Mouse (Mus musculus) embryo, embryonic 9.5 days (tissue): ENCODE results near the gene Klhl6.
A peak's percentile ranks its signal among the peaks of the same experiment; 100 is the strongest.
"Not testable (repeated sequence)": the region's sequence is repeated elsewhere in the genome, so short reads cannot be mapped to it uniquely, and the experiment has no call there.

Source experiments
- DNase-seq: peaks from one replicate; pipeline ENCODE4 v3.0.0-alpha.2; 2017; ENCODE audit errors: extremely low spot score

Gene Klhl6

DNA sequence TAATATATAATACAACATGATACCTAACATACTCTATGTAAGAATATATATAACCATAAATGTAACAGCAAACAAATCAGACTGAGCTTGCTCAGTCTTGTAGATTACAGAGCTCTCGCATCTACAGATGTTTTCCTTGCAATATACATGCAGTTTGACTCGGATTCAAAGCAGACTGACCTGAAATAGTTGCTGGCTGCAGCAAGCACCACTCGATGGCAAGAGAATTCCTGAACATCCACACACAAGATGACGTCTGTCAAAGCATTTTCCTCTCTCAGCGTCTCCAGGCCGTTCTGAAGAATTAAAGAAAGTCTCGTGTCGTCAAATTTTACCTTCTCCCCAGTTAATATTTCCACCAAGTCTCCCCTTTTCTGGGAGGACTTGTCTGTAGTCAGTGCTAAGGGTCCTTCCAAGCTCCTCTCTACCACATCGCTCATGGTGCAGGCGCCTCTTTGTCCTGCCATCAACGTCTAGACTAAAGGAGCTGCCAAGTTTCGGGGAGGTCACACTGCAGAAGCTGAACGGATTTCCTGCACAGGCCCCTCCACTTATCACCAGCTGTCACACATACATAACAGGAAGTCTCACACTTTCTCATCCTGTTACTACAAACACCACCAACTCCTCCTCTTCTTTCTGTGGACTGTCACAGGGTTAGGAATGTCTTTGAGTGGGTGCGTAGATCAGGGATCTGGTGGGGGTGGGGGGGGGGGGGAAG lies at the start of gene Klhl6:
TSS of gene Klhl6 (minus strand) at position 501 of the 721 bp plus-strand sequence.
- peak; percentile 12 for DNase-seq

DNA sequence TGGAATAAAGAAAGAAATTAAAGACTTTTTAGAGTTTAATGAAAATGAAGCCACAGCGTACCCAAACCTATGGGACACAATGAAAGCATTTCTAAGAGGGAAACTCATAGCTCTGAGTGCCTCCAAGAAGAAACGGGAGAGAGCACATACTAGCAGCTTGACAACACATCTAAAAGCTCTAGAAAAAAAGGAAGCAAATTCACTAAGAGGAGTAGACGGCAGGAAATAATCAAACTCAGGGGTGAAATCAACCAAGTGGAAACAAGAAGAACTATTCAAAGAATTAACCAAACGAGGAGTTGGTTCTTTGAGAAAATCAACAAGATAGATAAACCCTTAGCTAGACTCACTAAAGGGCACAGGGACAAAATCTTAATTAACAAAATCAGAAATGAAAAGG lies 44.4 kb upstream of the Klhl6 start:
- not testable (repeated sequence) for DNase-seq

DNA sequence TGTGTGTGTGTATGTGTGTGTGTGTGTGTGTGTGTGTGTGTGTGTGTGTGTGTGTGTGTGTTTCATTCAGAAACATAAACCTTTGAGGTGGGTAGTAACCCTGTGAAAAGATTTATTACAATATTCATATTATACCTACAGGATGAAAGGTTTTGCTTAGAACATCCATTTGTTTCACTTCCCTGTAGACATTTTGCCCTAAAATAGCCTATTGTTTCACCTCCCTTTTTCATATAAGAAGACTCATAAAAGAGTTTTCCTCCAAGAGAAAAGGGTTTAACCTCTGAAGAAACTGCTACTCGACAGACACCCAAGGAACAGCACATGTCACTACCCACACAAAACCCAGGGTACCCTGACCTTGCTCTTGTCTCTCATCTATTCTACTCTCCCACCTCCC lies 40.0 kb upstream of the Klhl6 start:
- DNase-seq: no peak

DNA sequence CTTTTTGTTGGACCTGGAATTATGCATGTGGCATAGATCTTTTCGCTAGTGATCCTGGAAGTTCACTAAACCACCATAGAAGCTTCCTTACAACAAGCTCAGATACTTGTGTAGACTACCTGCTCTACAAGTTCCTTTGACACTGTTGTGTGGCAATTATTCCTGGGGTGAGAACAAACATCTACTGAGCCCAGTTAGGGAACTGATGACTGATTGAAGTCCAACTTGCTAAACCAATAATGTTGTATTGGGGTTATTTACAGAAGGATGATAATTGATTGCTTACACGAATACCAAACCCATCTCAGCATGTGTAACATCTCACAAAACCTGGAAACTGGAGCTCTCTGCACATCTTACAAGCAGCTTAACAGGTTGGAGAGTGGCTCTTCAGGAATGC lies 39.0 kb upstream of the Klhl6 start:
- no peak for DNase-seq

GRCm38 (mm10) chr16:20012647-20013046 lies 29.8 kb upstream of the Klhl6 start:
- DNase-seq: no peak

DNA sequence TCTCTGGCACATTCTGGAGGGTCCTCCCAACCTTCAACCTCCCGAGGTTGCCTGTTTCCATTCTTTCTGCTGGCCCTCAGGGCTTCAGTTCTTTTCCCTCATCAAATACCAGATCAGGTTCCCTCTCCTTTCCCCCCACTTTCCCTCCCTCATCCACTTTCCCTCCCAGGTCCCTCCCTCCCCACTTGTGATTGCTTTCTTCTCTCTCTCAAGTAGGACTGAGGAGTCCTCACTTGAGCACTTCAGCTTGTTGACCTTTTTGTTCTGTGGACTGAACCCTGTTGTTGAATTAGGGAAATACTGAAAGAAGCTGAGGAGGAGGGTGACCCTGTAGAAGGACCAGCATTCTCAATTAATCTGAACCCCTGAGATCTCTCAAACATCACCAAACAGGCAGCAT lies 23.2 kb upstream of the Klhl6 start:
- no peak for DNase-seq

GRCm38 (mm10) chr16:20000286-20000685 lies 17.4 kb upstream of the Klhl6 start:
- DNase-seq: not testable (repeated sequence)

DNA sequence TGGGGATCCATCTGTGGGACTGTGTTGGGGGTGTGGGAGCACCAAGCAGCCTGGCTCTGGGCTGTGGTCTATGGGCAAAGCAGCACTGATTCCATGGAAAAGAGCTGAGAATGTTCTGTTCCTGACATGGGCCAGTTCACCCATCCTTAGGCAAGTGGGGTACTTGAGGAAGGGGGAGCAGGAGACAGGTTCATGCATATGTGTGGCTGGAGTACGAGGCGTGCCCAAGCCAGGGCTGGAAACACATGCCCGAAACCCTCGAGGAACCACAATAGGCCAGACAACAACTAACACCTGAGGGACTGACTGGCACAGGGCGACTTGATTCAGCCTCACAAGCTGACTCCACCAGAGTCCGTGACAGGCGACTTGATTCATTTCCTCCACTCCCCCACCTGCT lies 14.8 kb upstream of the Klhl6 start:
- DNase-seq: no peak

GRCm38 (mm10) chr16:19996913-19997312 lies 14.1 kb upstream of the Klhl6 start:
- DNase-seq: not testable (repeated sequence)

GRCm38 (mm10) chr16:19995818-19996217 lies 13.0 kb upstream of the Klhl6 start:
- no peak for DNase-seq

DNA sequence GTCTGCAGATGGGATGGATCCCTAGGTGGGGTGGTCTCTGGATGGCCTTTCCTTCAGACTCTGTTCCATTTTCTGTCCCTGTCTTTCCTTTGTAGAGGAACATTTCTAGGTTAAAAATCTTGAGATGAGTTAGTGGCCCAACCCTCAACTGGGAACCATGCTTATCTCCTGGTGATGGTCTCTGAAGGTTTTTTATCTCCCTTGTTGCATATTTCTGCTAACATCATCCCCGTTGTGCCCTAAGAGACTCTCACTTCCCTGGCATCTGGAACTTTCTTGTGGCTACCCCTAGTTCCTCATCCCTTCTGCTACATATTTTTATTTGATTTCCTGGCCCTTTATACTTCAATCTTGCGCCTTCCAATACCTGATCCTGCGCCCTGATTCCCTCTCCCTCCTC lies 10.4 kb upstream of the Klhl6 start:
- no peak for DNase-seq

- DNase-seq: no peak
These were observed 7.7 kb upstream of the Klhl6 start for GRCm38 (mm10) chr16:19990536-19990935.

DNA sequence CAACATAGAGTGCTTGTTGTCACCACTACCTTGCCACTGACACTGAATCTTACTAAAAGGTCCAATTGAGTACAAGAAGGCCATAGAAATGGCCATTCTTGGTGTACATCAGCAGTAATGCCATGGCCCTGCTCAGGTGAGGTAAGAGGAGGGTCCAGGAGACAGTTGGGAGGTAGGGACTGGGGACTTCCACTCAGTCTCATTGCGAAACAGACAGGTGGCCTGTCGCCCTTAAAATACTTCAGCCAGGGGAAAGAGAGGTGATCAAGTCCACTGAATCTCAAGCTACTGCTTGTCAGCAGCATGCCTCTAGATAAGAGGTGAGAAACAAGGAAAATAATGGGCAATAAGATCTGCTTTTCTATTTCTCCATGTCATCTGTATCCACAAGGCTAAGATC lies 4.8 kb upstream of the Klhl6 start:
- no peak for DNase-seq

DNA sequence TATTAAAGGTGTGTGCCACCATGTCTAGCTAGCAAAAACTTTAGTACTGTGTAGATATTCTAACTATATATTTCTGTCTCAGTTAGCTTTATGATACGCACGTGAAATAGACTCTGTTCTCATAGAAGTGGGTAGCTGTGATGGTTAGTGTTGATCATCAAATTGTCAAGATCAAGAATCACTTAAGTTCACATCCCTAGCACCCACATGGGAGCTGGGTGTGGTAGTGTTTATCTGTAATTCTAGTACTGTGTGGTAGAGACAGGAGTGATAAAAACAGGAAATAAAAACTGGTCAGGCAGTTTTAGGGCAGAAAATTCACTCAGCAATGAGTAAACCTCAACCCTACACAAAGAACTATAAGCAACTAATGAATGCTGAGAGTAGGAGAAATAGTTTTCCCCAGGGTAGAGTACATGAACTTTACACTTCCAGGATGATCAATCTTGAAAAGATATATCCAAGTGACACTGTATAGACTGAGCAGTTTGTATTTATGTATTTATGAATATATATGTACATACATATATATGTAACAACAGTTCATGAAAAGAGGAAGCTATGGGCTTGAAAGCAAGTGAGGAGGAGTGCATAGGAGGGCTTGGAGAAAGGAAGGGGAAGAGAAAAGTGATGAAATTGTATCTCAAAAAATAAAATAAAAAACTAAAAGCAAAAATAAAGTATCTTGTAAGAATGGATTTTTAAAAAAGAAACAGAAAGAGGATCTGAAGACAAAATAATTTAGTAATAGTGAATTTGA lies 2.2 kb upstream of the Klhl6 start:
- DNase-seq: no peak

- no peak for DNase-seq
These were observed 722 bp upstream of the Klhl6 start for GRCm38 (mm10) chr16:19983559-19983958.

- no peak for DNase-seq
These were observed 1.2 kb downstream of the Klhl6 start for GRCm38 (mm10) chr16:19981684-19982083.

- DNase-seq: no peak
These were observed 1.8 kb downstream of the Klhl6 start for GRCm38 (mm10) chr16:19981006-19981405.

- no peak for DNase-seq
These were observed 3.1 kb downstream of the Klhl6 start for GRCm38 (mm10) chr16:19979755-19980154.

DNA sequence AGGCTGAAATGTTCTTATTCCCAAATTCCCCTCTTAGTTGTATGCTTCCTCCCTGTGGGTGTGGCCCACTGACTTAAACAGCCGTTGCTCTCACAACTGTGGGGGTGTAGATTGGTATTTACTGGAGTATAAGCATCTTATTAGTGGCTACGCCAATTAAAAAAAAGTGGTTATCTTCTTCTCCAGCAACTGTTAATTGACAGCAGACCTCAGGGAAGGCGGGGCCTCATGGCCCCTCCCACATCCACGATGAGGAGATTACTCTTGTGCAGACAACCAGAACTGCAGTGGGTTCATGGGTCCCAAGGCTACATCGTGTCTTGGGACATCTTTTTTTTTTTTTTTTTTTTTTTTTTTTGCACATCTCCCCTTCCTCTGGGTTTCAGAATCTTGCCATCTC lies 5.6 kb downstream of the Klhl6 start:
- no peak for DNase-seq

DNA sequence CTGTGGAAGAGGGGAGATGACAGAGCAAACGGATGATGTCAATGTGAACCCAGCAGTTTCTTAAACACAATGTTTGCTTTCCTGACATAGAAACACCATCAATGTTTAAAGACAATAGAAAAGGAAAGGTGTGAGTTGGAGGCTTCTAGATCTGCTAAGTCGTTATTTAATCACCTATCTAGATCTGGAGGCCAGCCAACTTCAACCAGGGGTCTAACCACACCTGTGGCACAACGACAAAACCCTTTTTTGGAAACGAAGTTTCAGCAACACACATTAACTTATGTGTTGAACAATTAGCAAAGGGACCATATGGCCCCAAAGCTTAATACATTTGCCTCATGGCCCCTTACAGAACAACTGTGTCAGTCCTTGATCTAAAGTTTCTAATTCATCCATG lies 6.0 kb downstream of the Klhl6 start:
- DNase-seq: no peak

GRCm38 (mm10) chr16:19975432-19975831 lies 7.4 kb downstream of the Klhl6 start:
- no peak for DNase-seq

DNA sequence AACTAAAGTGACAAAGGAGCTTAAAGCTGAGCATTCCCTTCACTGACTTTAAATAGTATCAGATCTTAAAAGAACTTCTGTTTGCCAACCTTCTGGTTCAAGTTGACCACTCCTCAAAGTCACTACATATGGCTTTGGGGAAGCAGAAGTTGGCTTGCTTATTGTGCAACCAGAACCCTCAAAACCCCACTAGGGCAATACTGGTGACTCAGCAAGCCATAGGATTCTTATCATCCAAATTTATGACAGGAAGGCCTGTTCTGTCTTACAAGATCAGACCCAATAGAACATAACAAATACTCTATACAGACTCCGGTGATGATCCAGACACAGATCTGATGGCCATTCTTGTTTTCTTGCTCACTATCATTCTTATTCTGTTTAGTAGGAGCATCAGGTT lies 9.4 kb downstream of the Klhl6 start:
- no peak for DNase-seq

- no peak for DNase-seq
These were observed 10.0 kb downstream of the Klhl6 start for GRCm38 (mm10) chr16:19972736-19973350.
